Mouse (Mus musculus): ENCODE measurements around the gene Gjb4. TPM values are rescaled to one million over a fixed set of nuclear protein-coding genes. Genes with fewer than 3 reads are reported as not detected.

Gene Gjb4
- polyA plus RNA-seq, 1 experiment from 2014 or later = not detected

DNA sequence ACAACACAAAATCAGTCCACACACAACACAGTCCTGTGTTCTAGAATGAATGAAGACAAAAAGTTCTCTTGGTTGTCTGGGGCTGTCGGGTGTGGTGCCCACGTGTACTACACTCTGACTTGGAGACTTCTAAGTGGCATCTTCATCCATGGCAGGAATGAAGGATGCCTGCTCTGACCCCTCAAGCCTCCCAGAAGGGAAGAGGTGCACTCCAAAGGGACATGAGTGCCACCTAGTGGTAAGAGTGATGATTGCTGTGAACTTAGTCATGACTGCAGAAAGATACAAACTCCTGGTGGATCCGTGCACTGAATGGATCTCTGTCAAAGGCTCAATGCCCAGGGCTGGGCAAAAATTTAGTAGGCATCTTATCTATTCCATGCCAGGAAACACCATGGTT lies 34.3 kb downstream of the Gjb4 start:
- 6% methylated on average over 3 of the region's 3 CpGs for WGBS
- 0 out of 2 replicates have a peak, but pooled peaks cover under 1% of the 10 kb centered on the region for H3K4me1 ChIP-seq
- no peak overlapping the region for H3K4me3 ChIP-seq
- no peak for DNase-seq (ENCODE audit: low spot score)
- H3K27ac ChIP-seq = no peak overlapping the region
- H3K27me3 ChIP-seq (ENCODE audit: insufficient read depth, poor library complexity, severe bottlenecking) = peaks cover 30% of the 10 kb centered on the region
- H3K9me3 ChIP-seq = no peaks in the 10 kb centered on the region
- H3K36me3 ChIP-seq = no peaks in the 10 kb centered on the region

DNA sequence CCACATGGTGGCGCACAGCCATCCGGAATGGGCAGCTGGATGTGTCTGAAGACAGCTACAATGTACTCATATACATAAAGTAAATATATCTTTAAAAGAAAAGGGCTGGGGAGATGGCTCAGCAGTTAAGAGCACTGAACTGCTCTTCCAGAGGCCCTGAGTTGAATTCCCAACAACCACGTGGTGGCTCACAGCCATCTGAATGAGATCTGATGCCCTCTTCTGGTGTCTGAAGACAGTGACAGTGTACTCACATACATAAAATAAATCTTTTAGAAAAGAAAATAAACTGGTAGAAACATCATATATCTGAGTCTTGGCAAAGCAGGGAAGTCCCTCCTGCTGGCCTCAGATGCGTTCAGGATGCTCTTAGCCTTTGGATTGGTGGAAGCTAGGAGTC lies 36.7 kb downstream of the Gjb4 start:
- Histone ChIP-seq H3K27me3 (ENCODE audit: insufficient read depth, poor library complexity, severe bottlenecking) (peaks cover 50% of the 10 kb centered on the region), H3K4me3 (no peak overlapping the region), H3K36me3 (no peaks in the 10 kb centered on the region), H3K4me1 (peaks cover 7% of the 10 kb centered on the region; the same call in 1 of the 2 replicates), H3K27ac (no peak overlapping the region), H3K9me3 (no peaks in the 10 kb centered on the region)
- WGBS = 58% methylated on average over 4 of the region's 4 CpGs
- DNase-seq (ENCODE audit: low spot score) = no peak

DNA sequence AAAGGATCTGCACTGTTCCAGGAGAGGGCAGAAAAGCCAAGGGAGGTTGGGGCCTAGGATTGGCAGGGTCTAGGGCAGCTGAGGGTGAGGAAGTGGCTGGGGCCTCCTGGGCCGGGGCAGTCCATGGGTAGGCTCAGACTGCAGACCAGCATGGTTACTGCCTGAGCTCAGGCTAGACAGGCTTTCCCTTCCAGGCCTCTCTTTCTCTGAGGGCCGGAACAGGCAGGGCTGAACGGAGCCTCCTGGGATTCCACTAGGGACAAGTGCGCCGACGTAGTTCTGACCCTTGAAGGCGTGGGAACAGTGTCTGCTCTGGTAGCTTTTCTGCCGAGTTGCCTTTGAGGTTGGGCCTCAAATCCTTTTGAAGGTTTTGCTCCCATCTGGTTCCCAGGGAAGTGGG lies 38.1 kb downstream of the Gjb4 start:
- Histone ChIP-seq H3K27me3 (ENCODE audit: insufficient read depth, poor library complexity, severe bottlenecking) (peaks cover 63% of the 10 kb centered on the region), H3K27ac (no peak overlapping the region), H3K36me3 (no peaks in the 10 kb centered on the region), H3K9me3 (no peaks in the 10 kb centered on the region), H3K4me1 (peaks cover 7% of the 10 kb centered on the region; the same call in 1 of the 2 replicates), H3K4me3 (no peak overlapping the region)
- no peak for DNase-seq (ENCODE audit: low spot score)
- 76% methylated on average over 8 of the region's 8 CpGs for WGBS

DNA sequence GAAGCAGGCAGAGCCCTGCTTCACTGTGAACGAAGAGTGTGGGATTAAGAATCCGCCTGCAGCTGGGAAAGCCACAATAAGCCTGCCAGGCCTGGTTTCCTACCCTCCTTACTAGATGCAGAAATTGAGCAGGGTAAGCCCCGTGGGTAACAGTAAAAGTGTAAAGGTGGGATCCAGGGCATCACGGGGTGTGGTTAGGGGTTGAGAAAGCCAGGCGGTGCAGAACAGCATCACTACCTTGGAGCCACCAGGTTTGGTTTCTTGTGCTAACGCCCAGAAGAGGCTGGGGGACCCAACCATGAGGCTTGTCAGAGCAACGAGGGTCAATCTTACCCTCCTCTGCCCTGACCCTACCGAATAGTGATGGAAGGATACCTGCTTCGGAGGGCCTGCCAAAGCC lies 39.3 kb downstream of the Gjb4 start:
- Histone ChIP-seq H3K27me3 (ENCODE audit: insufficient read depth, poor library complexity, severe bottlenecking) (peaks cover 63% of the 10 kb centered on the region), H3K4me3 (peak overlapping the region; percentile 63), H3K36me3 (no peaks in the 10 kb centered on the region), H3K4me1 (peaks cover 9% of the 10 kb centered on the region; the same call in 1 of the 2 replicates), H3K27ac (0 out of 2 replicates have a peak overlapping the region, but pooled peaks have one; percentile 77), H3K9me3 (no peaks in the 10 kb centered on the region)
- DNase-seq (ENCODE audit: low spot score) = no peak
- WGBS = 41% methylated on average over 9 of the region's 9 CpGs

DNA sequence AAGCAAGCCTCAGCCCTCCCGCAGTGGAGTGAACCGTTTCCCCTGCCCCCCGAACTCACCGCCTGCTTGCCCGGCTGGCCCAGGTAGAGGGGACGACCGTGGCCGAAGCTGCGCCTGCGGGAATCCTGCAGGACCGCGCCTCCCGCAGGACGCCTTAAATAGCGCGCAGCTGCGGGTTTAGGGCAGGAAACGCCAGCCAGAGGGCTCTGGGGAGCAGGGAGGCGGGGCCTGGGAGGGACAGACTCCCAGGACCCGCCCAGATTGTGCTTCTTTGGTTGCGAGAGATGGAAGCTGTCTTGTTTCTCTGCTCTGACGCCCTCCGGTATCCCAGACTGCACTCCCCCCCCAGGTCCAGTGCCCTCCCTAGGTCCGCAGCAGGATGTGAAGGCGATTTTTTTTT lies 40.0 kb downstream of the Gjb4 start, which contains the start of gene Gja4:
Gene Gja4 (minus strand): TSS at position 179 of the 400 bp plus-strand sequence.
- Histone ChIP-seq H3K4me3 (peak within 1 kb of the TSS; percentile 63), H3K4me1 (peaks cover 9% of the 10 kb centered on the region; the same call in 1 of the 2 replicates), H3K36me3 (no peaks in the 10 kb centered on the region), H3K9me3 (no peaks in the 10 kb centered on the region), H3K27ac (peak within 1 kb of the TSS; percentile 77), H3K27me3 (ENCODE audit: insufficient read depth, poor library complexity, severe bottlenecking) (peaks cover 60% of the 10 kb centered on the region)
- under 1% methylated on average over 24 of the region's 25 CpGs for WGBS
- DNase-seq (ENCODE audit: low spot score) = peak; percentile 89

DNA sequence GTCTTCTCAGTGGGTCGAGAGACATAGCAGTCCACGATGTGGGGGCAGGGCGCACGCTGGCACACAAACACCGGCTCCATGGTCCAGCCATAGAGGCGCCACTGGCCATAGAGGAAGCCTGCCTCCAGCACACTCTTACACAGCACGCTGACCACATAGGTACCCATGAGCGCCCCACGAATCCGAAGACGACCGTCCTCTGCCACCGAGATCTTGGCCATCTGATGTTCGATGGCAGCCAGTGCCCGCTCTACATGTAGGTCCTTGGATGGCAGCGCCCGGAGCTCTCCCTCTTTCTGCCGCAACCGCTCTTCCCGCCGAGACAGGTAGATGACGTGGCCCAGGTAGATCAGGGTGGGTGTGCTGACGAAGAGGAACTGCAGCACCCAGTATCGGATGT lies 41.5 kb downstream of the Gjb4 start:
- no peak for DNase-seq (ENCODE audit: low spot score)
- H3K9me3 ChIP-seq = no peaks in the 10 kb centered on the region
- WGBS = 53% methylated on average over 24 of the region's 24 CpGs
- H3K27me3 ChIP-seq (ENCODE audit: insufficient read depth, poor library complexity, severe bottlenecking) = peaks cover 54% of the 10 kb centered on the region
- H3K4me1 ChIP-seq = peaks cover 9% of the 10 kb centered on the region; the same call in 1 of the 2 replicates
- no peaks in the 10 kb centered on the region for H3K36me3 ChIP-seq
- H3K27ac ChIP-seq = peak overlapping the region; percentile 77; the same call in 1 of the 2 replicates
- H3K4me3 ChIP-seq = peak overlapping the region; percentile 63

DNA sequence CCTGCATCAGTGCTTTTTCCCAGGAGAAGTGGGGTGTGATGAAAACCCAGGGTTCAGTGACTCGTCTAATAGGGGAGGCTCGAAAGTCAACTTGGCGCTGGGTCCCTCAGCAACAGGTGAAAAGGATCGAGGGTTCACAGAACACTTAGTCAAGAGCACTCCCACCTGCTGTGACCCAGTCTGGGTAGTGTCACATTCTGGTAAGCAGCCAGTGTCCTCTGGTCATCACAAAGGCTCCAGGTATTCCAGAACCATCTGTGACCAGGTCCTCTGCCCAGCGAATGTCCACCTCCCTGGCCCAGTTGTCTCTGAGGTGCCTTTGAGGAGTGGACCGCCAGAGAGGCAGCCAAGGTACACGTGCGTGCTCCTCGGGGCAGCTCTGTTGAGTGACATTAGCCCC lies 42.3 kb downstream of the Gjb4 start:
- 52% methylated on average over 9 of the region's 9 CpGs for WGBS
- DNase-seq (ENCODE audit: low spot score) = no peak
- Histone ChIP-seq H3K27me3 (ENCODE audit: insufficient read depth, poor library complexity, severe bottlenecking) (peaks cover 54% of the 10 kb centered on the region), H3K4me1 (peaks cover 9% of the 10 kb centered on the region; the same call in 1 of the 2 replicates), H3K4me3 (peak overlapping the region; percentile 63), H3K9me3 (no peaks in the 10 kb centered on the region), H3K36me3 (no peaks in the 10 kb centered on the region), H3K27ac (no peak overlapping the region)

DNA sequence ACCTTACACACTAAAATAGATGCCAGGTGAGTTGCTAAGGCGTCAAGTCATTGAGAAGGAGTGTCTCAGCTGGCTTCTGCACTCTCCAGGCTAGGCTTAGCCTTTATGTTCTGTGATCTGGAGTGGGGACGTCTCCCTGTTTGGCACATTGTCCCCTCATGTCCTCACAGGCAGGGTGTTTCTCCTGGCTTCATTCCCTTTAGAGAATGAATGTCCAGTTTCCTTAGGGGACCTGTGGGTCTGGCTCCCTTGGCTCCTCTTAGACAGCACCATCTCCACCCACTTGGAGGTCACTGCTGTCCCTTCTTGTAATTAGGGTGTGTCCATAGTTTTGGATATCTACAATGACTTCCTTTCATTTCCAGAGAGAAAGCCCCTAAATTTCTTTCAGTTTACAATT lies 47.0 kb downstream of the Gjb4 start:
- 69% methylated on average over 2 of the region's 2 CpGs for WGBS
- no peak for DNase-seq (ENCODE audit: low spot score)
- Histone ChIP-seq H3K36me3 (no peaks in the 10 kb centered on the region), H3K27ac (no peak overlapping the region), H3K9me3 (no peaks in the 10 kb centered on the region), H3K4me1 (0 out of 2 replicates have a peak, but pooled peaks cover 2% of the 10 kb centered on the region), H3K4me3 (no peak overlapping the region), H3K27me3 (ENCODE audit: insufficient read depth, poor library complexity, severe bottlenecking) (peaks cover 11% of the 10 kb centered on the region)

DNA sequence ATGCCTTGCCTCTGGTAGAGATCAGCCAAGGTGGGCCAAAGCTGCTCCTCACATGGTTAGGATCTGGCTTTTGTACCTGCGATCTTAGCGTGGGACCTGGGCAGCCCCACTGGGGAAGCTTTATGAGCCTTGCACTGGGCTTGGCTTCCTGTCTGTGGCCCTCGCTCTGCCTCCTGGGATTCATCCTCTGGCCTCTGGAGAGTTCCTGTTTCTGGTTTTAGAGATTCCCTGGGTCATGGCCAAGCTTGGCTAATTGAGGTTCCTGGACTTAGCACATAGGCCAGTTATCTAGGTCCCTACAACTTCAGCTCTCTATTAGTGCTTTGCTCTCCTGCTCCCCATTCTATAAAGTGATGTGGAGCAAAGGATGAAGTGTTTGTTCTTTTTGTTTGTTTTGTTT lies 50.1 kb downstream of the Gjb4 start:
- 71% methylated on average over 3 of the region's 3 CpGs for WGBS
- Histone ChIP-seq H3K4me1 (no peaks in the 10 kb centered on the region), H3K27ac (no peak overlapping the region), H3K4me3 (no peak overlapping the region), H3K9me3 (no peaks in the 10 kb centered on the region), H3K27me3 (ENCODE audit: insufficient read depth, poor library complexity, severe bottlenecking) (no peaks in the 10 kb centered on the region), H3K36me3 (no peaks in the 10 kb centered on the region)
- no peak for DNase-seq (ENCODE audit: low spot score)

Other genes with a start within 250 kb of the Gjb4 start
- 16.4 and 16.5 TPM in 2 replicates for gene Tmem35b, start 230.4 kb downstream of the Gjb4 start, polyA plus RNA-seq (2016; fragmentation: Nextera tagmentation; extraction: Ambion mirVana)
- gene Dlgap3, start 184.9 kb downstream of the Gjb4 start, polyA plus RNA-seq (2016; fragmentation: Nextera tagmentation; extraction: Ambion mirVana) = 0.31 and 0.77 TPM in 2 replicates
- 83.2 TPM in 2 replicates for gene Smim12, start 110.3 kb downstream of the Gjb4 start, polyA plus RNA-seq (2016; fragmentation: Nextera tagmentation; extraction: Ambion mirVana)
- 32.7 and 48.8 TPM in 2 replicates for gene Gja4, start 40.0 kb downstream of the Gjb4 start, polyA plus RNA-seq (2016; fragmentation: Nextera tagmentation; extraction: Ambion mirVana)
- gene Gjb3, start 23.2 kb downstream of the Gjb4 start, polyA plus RNA-seq (2016; fragmentation: Nextera tagmentation; extraction: Ambion mirVana) = 0.90 and 3.2 TPM in 2 replicates
- 0.58 and 1.8 TPM in 2 replicates for gene Gjb5, start 4.1 kb upstream of the Gjb4 start, polyA plus RNA-seq (2016; fragmentation: Nextera tagmentation; extraction: Ambion mirVana)